Mouse (Mus musculus): ENCODE data around the gene Jade3. TPM values are rescaled to one million over a fixed set of nuclear protein-coding genes. Genes with fewer than 3 reads are reported as not detected.
"Not testable (repeated sequence)": the region's sequence is repeated elsewhere in the genome, so short reads cannot be mapped to it uniquely, and the experiment has no call there.

The Jade3 gene
- 12.4 TPM in 2 replicates for polyA plus RNA-seq (2014; fragmentation: Nextera tagmentation; extraction: Ambion mirVana)

- H3K27me3 ChIP-seq (ENCODE audit: control insufficient read depth, insufficient read depth, low read length), result no peaks in the 10 kb centered on the region
- H3K27ac ChIP-seq (replicated peaks; ENCODE audit: low read depth, low read length), result peak within 1 kb of the TSS; percentile 72
- peak; percentile 76 for DNase-seq (ENCODE audit: low spot score)
- peak within 1 kb of the TSS; percentile 63 for H3K9ac ChIP-seq (ENCODE audit: low read length)
- H3K4me1 ChIP-seq (ENCODE audit: control insufficient read depth, insufficient read depth, low read length), result no peaks in the 10 kb centered on the region
- peak; percentile 98 for ATAC-seq (ENCODE audit: insufficient number of reproducible peaks, low FRiP score, low TSS enrichment, low read depth)
- peak within 1 kb of the TSS; percentile 61 for H3K4me3 ChIP-seq (ENCODE audit: low read depth, low read length)
- no peaks in the 10 kb centered on the region for H3K9me3 ChIP-seq (ENCODE audit: control insufficient read depth, low read length)
- peak within 1 kb of the TSS; percentile 45 for H3K4me2 ChIP-seq (ENCODE audit: low read depth, severe bottlenecking)
- no peaks in the 10 kb centered on the region for H3K36me3 ChIP-seq (ENCODE audit: control insufficient read depth, insufficient read depth, low read length)
- WGBS, result 24% methylated on average over 43 of the region's 67 CpGs
Observed at GRCm38 (mm10) chrX:20425140-20425838, at the start of gene Jade3. Jade3 (plus strand) TSS chrX:20425688.

GRCm38 (mm10) chrX:20379347-20380014, 46.0 kb upstream of the Jade3 start:
- H3K4me3 ChIP-seq (ENCODE audit: low read depth, low read length), result no peak overlapping the region
- no peaks in the 10 kb centered on the region for H3K4me1 ChIP-seq (ENCODE audit: control insufficient read depth, insufficient read depth, low read length)
- no peak for DNase-seq (ENCODE audit: low spot score)
- ATAC-seq (ENCODE audit: insufficient number of reproducible peaks, low FRiP score, low TSS enrichment, low read depth), result no peak
- no peak overlapping the region for H3K27ac ChIP-seq (replicated peaks; ENCODE audit: low read depth, low read length)
- no peak overlapping the region for H3K4me2 ChIP-seq (ENCODE audit: low read depth, severe bottlenecking)
- H3K9ac ChIP-seq (ENCODE audit: low read length), result no peak overlapping the region
- H3K9me3 ChIP-seq (ENCODE audit: control insufficient read depth, low read length), result no peaks in the 10 kb centered on the region
- 40% methylated on average over 7 of the region's 7 CpGs for WGBS
- H3K27me3 ChIP-seq (ENCODE audit: control insufficient read depth, insufficient read depth, low read length), result no peaks in the 10 kb centered on the region
- H3K36me3 ChIP-seq (ENCODE audit: control insufficient read depth, insufficient read depth, low read length), result no peaks in the 10 kb centered on the region

GRCm38 (mm10) chrX:20382260-20382659, 43.2 kb upstream of the Jade3 start:
- WGBS, result 94% methylated on average over 6 of the region's 6 CpGs

GRCm38 (mm10) chrX:20387006-20387405, 38.5 kb upstream of the Jade3 start:
- WGBS, result 84% methylated on average over 3 of the region's 3 CpGs
- Histone ChIP-seq H3K4me2 (ENCODE audit: low read depth, severe bottlenecking) (no peak overlapping the region), H3K27ac (replicated peaks; ENCODE audit: low read depth, low read length) (no peak overlapping the region), H3K9ac (ENCODE audit: low read length) (no peak overlapping the region), H3K4me1 (ENCODE audit: control insufficient read depth, insufficient read depth, low read length) (no peaks in the 10 kb centered on the region), H3K9me3 (ENCODE audit: control insufficient read depth, low read length) (no peaks in the 10 kb centered on the region), H3K27me3 (ENCODE audit: control insufficient read depth, insufficient read depth, low read length) (no peaks in the 10 kb centered on the region), H3K4me3 (ENCODE audit: low read depth, low read length) (no peak overlapping the region), H3K36me3 (ENCODE audit: control insufficient read depth, insufficient read depth, low read length) (no peaks in the 10 kb centered on the region)
- DNase-seq (ENCODE audit: low spot score) (no peak), ATAC-seq (ENCODE audit: insufficient number of reproducible peaks, low FRiP score, low TSS enrichment, low read depth) (no peak)

More at GRCm38 (mm10) chrX:20382260-20382659, 43.2 kb upstream of the Jade3 start:
- Histone ChIP-seq H3K27ac (replicated peaks; ENCODE audit: low read depth, low read length) (no peak overlapping the region), H3K27me3 (ENCODE audit: control insufficient read depth, insufficient read depth, low read length) (no peaks in the 10 kb centered on the region), H3K4me1 (ENCODE audit: control insufficient read depth, insufficient read depth, low read length) (no peaks in the 10 kb centered on the region), H3K9ac (ENCODE audit: low read length) (no peak overlapping the region), H3K36me3 (ENCODE audit: control insufficient read depth, insufficient read depth, low read length) (no peaks in the 10 kb centered on the region), H3K9me3 (ENCODE audit: control insufficient read depth, low read length) (no peaks in the 10 kb centered on the region), H3K4me2 (ENCODE audit: low read depth, severe bottlenecking) (no peak overlapping the region), H3K4me3 (ENCODE audit: low read depth, low read length) (no peak overlapping the region)
- DNase-seq (ENCODE audit: low spot score) (no peak), ATAC-seq (ENCODE audit: insufficient number of reproducible peaks, low FRiP score, low TSS enrichment, low read depth) (no peak)

GRCm38 (mm10) chrX:20391964-20392363, 33.5 kb upstream of the Jade3 start:
- DNase-seq (ENCODE audit: low spot score); H3K4me2 ChIP-seq (ENCODE audit: low read depth, severe bottlenecking); H3K4me1 ChIP-seq (ENCODE audit: control insufficient read depth, insufficient read depth, low read length); ATAC-seq (ENCODE audit: insufficient number of reproducible peaks, low FRiP score, low TSS enrichment, low read depth); H3K9ac ChIP-seq (ENCODE audit: low read length); H3K4me3 ChIP-seq (ENCODE audit: low read depth, low read length); H3K36me3 ChIP-seq (ENCODE audit: control insufficient read depth, insufficient read depth, low read length); H3K27me3 ChIP-seq (ENCODE audit: control insufficient read depth, insufficient read depth, low read length); H3K27ac ChIP-seq (replicated peaks; ENCODE audit: low read depth, low read length); H3K9me3 ChIP-seq (ENCODE audit: control insufficient read depth, low read length): not testable (repeated sequence)
- WGBS, result 94% methylated on average over 9 of the region's 9 CpGs

- Histone ChIP-seq H3K27me3 (ENCODE audit: control insufficient read depth, insufficient read depth, low read length) (no peaks in the 10 kb centered on the region), H3K4me2 (ENCODE audit: low read depth, severe bottlenecking) (no peak overlapping the region), H3K4me3 (ENCODE audit: low read depth, low read length) (no peak overlapping the region), H3K4me1 (ENCODE audit: control insufficient read depth, insufficient read depth, low read length) (no peaks in the 10 kb centered on the region), H3K9ac (ENCODE audit: low read length) (no peak overlapping the region), H3K36me3 (ENCODE audit: control insufficient read depth, insufficient read depth, low read length) (no peaks in the 10 kb centered on the region), H3K9me3 (ENCODE audit: control insufficient read depth, low read length) (no peaks in the 10 kb centered on the region), H3K27ac (replicated peaks; ENCODE audit: low read depth, low read length) (no peak overlapping the region)
- DNase-seq (ENCODE audit: low spot score), result no peak
- 74% methylated on average over 3 of the region's 3 CpGs for WGBS
- ATAC-seq (ENCODE audit: insufficient number of reproducible peaks, low FRiP score, low TSS enrichment, low read depth), result no peak
Observed at GRCm38 (mm10) chrX:20392942-20393341, 32.5 kb upstream of the Jade3 start.

GRCm38 (mm10) chrX:20404068-20404467, 21.4 kb upstream of the Jade3 start:
- no peaks in the 10 kb centered on the region for H3K27me3 ChIP-seq (ENCODE audit: control insufficient read depth, insufficient read depth, low read length)
- no peak overlapping the region for H3K9ac ChIP-seq (ENCODE audit: low read length)
- H3K4me2 ChIP-seq (ENCODE audit: low read depth, severe bottlenecking), result no peak overlapping the region
- no peak for ATAC-seq (ENCODE audit: insufficient number of reproducible peaks, low FRiP score, low TSS enrichment, low read depth)
- H3K27ac ChIP-seq (replicated peaks; ENCODE audit: low read depth, low read length), result no peak overlapping the region
- WGBS, result 74% methylated on average over 4 of the region's 4 CpGs
- H3K4me1 ChIP-seq (ENCODE audit: control insufficient read depth, insufficient read depth, low read length), result no peaks in the 10 kb centered on the region
- no peak for DNase-seq (ENCODE audit: low spot score)
- no peaks in the 10 kb centered on the region for H3K9me3 ChIP-seq (ENCODE audit: control insufficient read depth, low read length)
- H3K4me3 ChIP-seq (ENCODE audit: low read depth, low read length), result no peak overlapping the region
- H3K36me3 ChIP-seq (ENCODE audit: control insufficient read depth, insufficient read depth, low read length), result no peaks in the 10 kb centered on the region

- H3K4me3 ChIP-seq (ENCODE audit: low read depth, low read length), result no peak overlapping the region
- no peaks in the 10 kb centered on the region for H3K9me3 ChIP-seq (ENCODE audit: control insufficient read depth, low read length)
- H3K27me3 ChIP-seq (ENCODE audit: control insufficient read depth, insufficient read depth, low read length), result no peaks in the 10 kb centered on the region
- no peaks in the 10 kb centered on the region for H3K36me3 ChIP-seq (ENCODE audit: control insufficient read depth, insufficient read depth, low read length)
- ATAC-seq (ENCODE audit: insufficient number of reproducible peaks, low FRiP score, low TSS enrichment, low read depth), result no peak
- no peaks in the 10 kb centered on the region for H3K4me1 ChIP-seq (ENCODE audit: control insufficient read depth, insufficient read depth, low read length)
- no peak overlapping the region for H3K27ac ChIP-seq (replicated peaks; ENCODE audit: low read depth, low read length)
- H3K4me2 ChIP-seq (ENCODE audit: low read depth, severe bottlenecking), result no peak overlapping the region
- DNase-seq (ENCODE audit: low spot score), result no peak
- no peak overlapping the region for H3K9ac ChIP-seq (ENCODE audit: low read length)
- WGBS, result 95% methylated on average over 2 of the region's 2 CpGs
Observed at GRCm38 (mm10) chrX:20406909-20407308, 18.6 kb upstream of the Jade3 start.
